Mouse (Mus musculus): ENCODE data around the gene Cyp2a4.
"Not testable (repeated sequence)": the region's sequence is repeated elsewhere in the genome, so short reads cannot be mapped to it uniquely, and the experiment has no call there.

- not testable (repeated sequence) for TF ChIP-seq CHD2, ZNF384 (IDR thresholded peaks at IDR 0.05; ENCODE audit: low read depth, low read length)
Measured at GRCm38 (mm10) chr7:26320361-26320760, 13.4 kb downstream of the Cyp2a4 start.
